Mouse (Mus musculus): ENCODE results near the gene Pcdh15.
A peak's percentile ranks its signal among the peaks of the same experiment; 100 is the strongest.

Gene Pcdh15

GRCm38 (mm10) chr10:73098966-73099845 is at the start of gene Pcdh15:
Gene Pcdh15, plus strand, starts transcription at chr10:73099342.
- no peak for ATAC-seq (ENCODE audit: insufficient number of reproducible peaks, low FRiP score, low TSS enrichment)

GRCm38 (mm10) chr10:73052074-73052473 is 47.1 kb upstream of the Pcdh15 start:
- ATAC-seq (ENCODE audit: insufficient number of reproducible peaks, low FRiP score, low TSS enrichment), result no peak

DNA sequence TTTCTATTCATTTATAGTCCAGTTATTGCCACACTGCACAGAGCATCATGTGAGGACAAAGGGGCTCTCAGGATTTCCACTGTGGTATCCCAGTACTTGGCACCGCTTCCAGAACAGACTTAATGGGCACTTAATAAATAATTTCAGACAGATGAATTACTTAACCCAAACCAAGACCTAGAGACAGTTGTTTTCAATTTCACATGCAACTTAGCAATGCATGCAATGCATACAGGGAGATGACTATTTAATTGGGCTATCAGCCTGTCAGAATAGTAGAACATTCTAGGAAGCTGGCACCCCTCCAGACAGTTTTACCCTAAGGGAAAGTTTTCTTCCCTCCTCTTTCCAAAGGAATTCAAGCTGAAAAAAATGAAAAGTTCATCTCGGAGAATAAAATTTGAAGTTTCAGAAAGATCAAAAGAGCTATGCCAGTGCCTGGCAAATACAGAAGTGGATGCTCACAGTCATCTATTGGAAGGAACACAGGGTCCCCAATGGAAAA is 39.4 kb upstream of the Pcdh15 start:
- no peak for ATAC-seq (ENCODE audit: insufficient number of reproducible peaks, low FRiP score, low TSS enrichment)

GRCm38 (mm10) chr10:73086703-73087102 is 12.4 kb upstream of the Pcdh15 start:
- ATAC-seq (ENCODE audit: insufficient number of reproducible peaks, low FRiP score, low TSS enrichment), result no peak

DNA sequence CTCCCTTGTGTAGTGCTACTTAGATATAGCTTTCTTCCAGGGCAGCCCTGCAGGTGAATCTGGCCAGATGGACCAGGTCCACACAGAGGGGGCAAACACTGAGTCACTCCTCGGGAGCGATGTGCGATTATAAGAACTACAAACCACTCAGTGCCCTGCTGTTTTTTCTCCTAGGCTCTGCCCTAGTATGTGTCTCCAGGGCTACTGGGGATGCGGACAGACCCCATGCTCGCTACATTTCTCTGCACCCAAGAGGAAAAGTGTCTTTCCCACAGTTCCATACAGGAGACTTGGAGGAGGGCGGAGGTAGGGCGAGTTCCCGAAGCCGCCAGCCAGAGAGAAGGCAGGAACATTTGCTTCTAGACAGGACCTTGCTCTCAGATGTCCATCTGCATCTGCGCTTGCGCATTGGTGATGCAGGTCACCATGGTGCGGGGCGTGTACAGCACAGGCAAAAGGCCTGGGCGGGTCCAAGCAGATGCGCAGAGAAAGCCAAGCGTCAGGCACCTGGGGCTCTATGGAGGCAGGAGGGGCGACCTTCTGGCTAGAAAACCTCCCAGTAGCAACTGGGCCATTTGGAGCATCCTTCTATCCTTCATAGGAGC is 2.5 kb upstream of the Pcdh15 start:
- ATAC-seq (ENCODE audit: insufficient number of reproducible peaks, low FRiP score, low TSS enrichment), result peak; percentile 38; the same call in 1 of the 2 replicates

GRCm38 (mm10) chr10:73097176-73097575 is 2.0 kb upstream of the Pcdh15 start:
- ATAC-seq (ENCODE audit: insufficient number of reproducible peaks, low FRiP score, low TSS enrichment), result peak; percentile 53

- ATAC-seq (ENCODE audit: insufficient number of reproducible peaks, low FRiP score, low TSS enrichment), result 0 out of 2 replicates have a peak, but pooled peaks have one; percentile 18
Measured at GRCm38 (mm10) chr10:73097979-73098378, 1.2 kb upstream of the Pcdh15 start.

GRCm38 (mm10) chr10:73099846-73100241 is 702 bp downstream of the Pcdh15 start:
- no peak for ATAC-seq (ENCODE audit: insufficient number of reproducible peaks, low FRiP score, low TSS enrichment)

- ATAC-seq (ENCODE audit: insufficient number of reproducible peaks, low FRiP score, low TSS enrichment), result no peak
Measured at GRCm38 (mm10) chr10:73103383-73103994, 4.3 kb downstream of the Pcdh15 start.

- ATAC-seq (ENCODE audit: insufficient number of reproducible peaks, low FRiP score, low TSS enrichment), result no peak
Measured at GRCm38 (mm10) chr10:73105893-73106292, 6.8 kb downstream of the Pcdh15 start.

- no peak for ATAC-seq (ENCODE audit: insufficient number of reproducible peaks, low FRiP score, low TSS enrichment)
Measured at GRCm38 (mm10) chr10:73137985-73138384, 38.8 kb downstream of the Pcdh15 start.

- ATAC-seq (ENCODE audit: insufficient number of reproducible peaks, low FRiP score, low TSS enrichment), result no peak
Measured at GRCm38 (mm10) chr10:73147543-73147942, 48.4 kb downstream of the Pcdh15 start.

GRCm38 (mm10) chr10:73147978-73148377 is 48.8 kb downstream of the Pcdh15 start:
- ATAC-seq (ENCODE audit: insufficient number of reproducible peaks, low FRiP score, low TSS enrichment), result no peak

GRCm38 (mm10) chr10:73154544-73154943 is 55.4 kb downstream of the Pcdh15 start:
- ATAC-seq (ENCODE audit: insufficient number of reproducible peaks, low FRiP score, low TSS enrichment), result no peak

GRCm38 (mm10) chr10:73161757-73162156 is 62.6 kb downstream of the Pcdh15 start:
- no peak for ATAC-seq (ENCODE audit: insufficient number of reproducible peaks, low FRiP score, low TSS enrichment)

DNA sequence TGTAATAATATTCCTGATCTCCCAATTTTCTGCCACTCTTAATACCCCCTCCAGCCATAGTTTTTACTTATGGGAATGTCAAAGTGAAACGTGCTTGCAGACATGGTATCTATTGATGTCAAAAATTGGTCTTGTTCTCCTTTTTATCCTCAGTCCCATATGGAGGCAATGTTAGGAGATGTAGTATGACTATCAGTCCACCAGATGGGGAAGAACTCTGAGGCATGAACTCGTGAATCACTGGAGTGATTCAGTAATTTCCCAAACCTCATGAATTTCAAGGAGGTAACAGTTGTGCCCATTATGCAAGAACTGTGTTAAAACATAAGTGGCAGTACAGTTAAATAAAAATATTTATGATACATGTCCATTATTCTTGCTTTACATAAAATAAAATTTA is 116.9 kb downstream of the Pcdh15 start:
- ATAC-seq (ENCODE audit: insufficient number of reproducible peaks, low FRiP score, low TSS enrichment), result no peak

DNA sequence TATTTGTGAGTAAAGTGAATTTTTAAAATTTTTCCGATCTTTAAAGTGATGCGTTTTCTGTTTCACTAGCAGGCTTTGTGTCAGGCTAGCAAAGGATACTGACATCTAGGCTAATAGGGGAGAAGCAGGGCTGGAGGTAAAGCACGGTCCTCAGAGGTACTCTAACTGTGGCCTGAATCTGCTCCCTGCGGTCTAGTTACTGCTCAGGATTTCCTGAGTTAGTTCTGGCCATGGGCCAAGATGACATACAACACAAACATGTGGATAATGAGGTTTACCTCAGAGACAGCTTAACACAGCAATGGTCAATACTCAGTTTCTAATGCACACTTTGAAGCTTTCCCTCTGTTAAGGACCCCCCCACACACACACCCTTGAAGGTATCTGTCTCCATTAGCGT is 143.2 kb downstream of the Pcdh15 start:
- no peak for ATAC-seq (ENCODE audit: insufficient number of reproducible peaks, low FRiP score, low TSS enrichment)

DNA sequence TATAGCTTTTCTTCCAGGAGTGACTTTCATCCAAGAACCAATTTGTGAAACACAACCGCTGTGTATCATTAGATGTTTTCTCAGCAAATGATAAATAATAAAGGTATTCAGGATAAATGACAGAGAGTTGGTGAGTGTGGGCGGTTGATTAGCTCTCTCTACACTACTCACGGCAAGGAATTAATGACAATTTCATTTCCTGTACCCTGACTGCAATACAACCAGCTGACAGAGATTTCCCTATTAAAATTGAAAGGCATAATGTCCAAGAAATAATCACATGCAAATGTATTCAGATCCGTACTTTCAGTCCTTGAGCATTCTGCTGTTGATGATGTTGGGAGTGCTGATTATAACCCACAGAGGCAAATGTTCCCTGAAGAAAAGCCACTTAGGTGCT is 181.3 kb downstream of the Pcdh15 start:
- no peak for ATAC-seq (ENCODE audit: insufficient number of reproducible peaks, low FRiP score, low TSS enrichment)

DNA sequence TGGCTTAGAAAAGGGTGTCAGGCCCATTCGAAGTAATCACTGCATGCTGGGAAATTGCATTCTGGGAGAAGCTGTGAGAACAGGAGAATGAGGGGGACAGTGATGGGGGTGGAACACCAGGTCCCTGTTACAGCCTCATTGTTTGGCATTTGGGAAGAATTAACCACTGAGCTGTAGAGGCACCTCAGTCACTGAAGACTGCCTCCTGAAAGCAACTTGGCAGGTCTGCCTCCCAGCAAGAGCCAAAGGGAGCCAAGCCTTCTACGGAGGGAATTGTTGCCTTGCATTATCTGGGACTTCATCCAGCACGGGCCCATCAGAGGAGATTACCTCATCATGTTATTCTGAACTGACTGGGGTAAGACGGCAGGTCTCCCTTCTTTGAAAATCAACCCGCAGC is 197.3 kb downstream of the Pcdh15 start:
- ATAC-seq (ENCODE audit: insufficient number of reproducible peaks, low FRiP score, low TSS enrichment), result no peak; the same call in 1 of the 2 replicates

- ATAC-seq (ENCODE audit: insufficient number of reproducible peaks, low FRiP score, low TSS enrichment), result no peak
Measured at GRCm38 (mm10) chr10:73301951-73302350, 202.8 kb downstream of the Pcdh15 start.

- ATAC-seq (ENCODE audit: insufficient number of reproducible peaks, low FRiP score, low TSS enrichment), result no peak
Measured at GRCm38 (mm10) chr10:73306677-73307076, 207.5 kb downstream of the Pcdh15 start.
